Mouse (Mus musculus) embryonic facial prominence, embryonic 15.5 days (tissue): ENCODE data around the gene Pdzd9. TPM values are rescaled to one million over a fixed set of nuclear protein-coding genes. Genes with fewer than 3 reads are reported as not detected.

Source experiments
- ATAC-seq: fragments of 200-750 bp; cut with Nextera tagmentation; 2 replicates; pipeline ENCODE4 v1.8.0; 2017; ENCODE audit warnings: low read depth, moderate TSS enrichment; ENCODE audit not compliant: insufficient number of reproducible peaks, low FRiP score, low TSS enrichment
- H3K27ac ChIP-seq: fragments of 300-500 bp; sonication (generic); replicated peaks from 2 replicates; pipeline ENCODE4 v1.5.1; 2015; ENCODE audit warnings: mild to moderate bottlenecking, inconsistent platforms
- H3K27me3 ChIP-seq: fragments of 300-500 bp; sonication (generic); 2 replicates; pipeline ENCODE4 v1.6.1; 2015; ENCODE audit warnings: inconsistent platforms
- H3K36me3 ChIP-seq: fragments of 300-500 bp; sonication (generic); 2 replicates; pipeline ENCODE4 v1.6.1; 2015; ENCODE audit warnings: mild to moderate bottlenecking, inconsistent platforms
- H3K4me1 ChIP-seq: fragments of 300-500 bp; sonication (generic); 2 replicates; pipeline ENCODE4 v1.6.1; 2015; ENCODE audit warnings: inconsistent platforms
- H3K4me2 ChIP-seq: fragments of 300-500 bp; sonication (generic); replicated peaks from 2 replicates; pipeline ENCODE4 v1.6.1; 2015; ENCODE audit warnings: mild to moderate bottlenecking, inconsistent platforms
- H3K4me3 ChIP-seq: fragments of 300-500 bp; sonication (generic); replicated peaks from 2 replicates; pipeline ENCODE4 v1.5.1; 2015; ENCODE audit warnings: mild to moderate bottlenecking, inconsistent platforms
- H3K9ac ChIP-seq: fragments of 300-500 bp; sonication (generic); 2 replicates; pipeline ENCODE4 v1.6.1; 2015; ENCODE audit warnings: inconsistent platforms
- H3K9me3 ChIP-seq: fragments of 300-500 bp; sonication (generic); replicated peaks from 2 replicates; pipeline ENCODE4 v1.6.1; 2016; ENCODE audit warnings: inconsistent platforms
- WGBS: fragments of 180-500 bp; shearing (Covaris S2); methylation state at CpG from one replicate; pipeline ENCODE4 v1.1.7; 2015; 5-methylcytosine and 5-hydroxymethylcytosine counted together
- polyA plus RNA-seq: library from polyadenylated mRNA; unstranded; fragments of >200 nt; fragmentation: Nextera tagmentation; extraction: Ambion mirVana; gene quantifications from 2 replicates; pipeline ENCODE4 v1.2.1, GENCODE M21; 2015

The Pdzd9 gene
- polyA plus RNA-seq, 1 experiment from 2014 or later = 0.28 TPM

GRCm38 (mm10) chr7:120685227-120685626, 15.1 kb upstream of the Pdzd9 start:
- Histone ChIP-seq H3K4me1 (peaks cover 12% of the 10 kb centered on the region; the same call in 1 of the 2 replicates), H3K4me2 (no peak overlapping the region), H3K27ac (no peak overlapping the region), H3K9ac (no peak overlapping the region), H3K36me3 (no peaks in the 10 kb centered on the region), H3K9me3 (no peaks in the 10 kb centered on the region), H3K4me3 (no peak overlapping the region), H3K27me3 (no peaks in the 10 kb centered on the region)
- no peak; the same call in 1 of the 2 replicates for ATAC-seq
- 63% methylated on average over 6 of the region's 6 CpGs for WGBS

GRCm38 (mm10) chr7:120684731-120685161, 14.6 kb upstream of the Pdzd9 start:
- 55% methylated on average over 2 of the region's 2 CpGs for WGBS
- ATAC-seq = 0 out of 2 replicates have a peak, but pooled peaks have one; percentile 24
- H3K27ac ChIP-seq = no peak overlapping the region; the same call in 1 of the 2 replicates

GRCm38 (mm10) chr7:120682002-120682401, 11.9 kb upstream of the Pdzd9 start:
- Histone ChIP-seq H3K4me2 (no peak overlapping the region), H3K27me3 (no peaks in the 10 kb centered on the region), H3K27ac (no peak overlapping the region), H3K4me1 (peaks cover 28% of the 10 kb centered on the region), H3K9me3 (no peaks in the 10 kb centered on the region), H3K4me3 (no peak overlapping the region), H3K36me3 (no peaks in the 10 kb centered on the region), H3K9ac (no peak overlapping the region)
- ATAC-seq = no peak
- 63% methylated on average over 4 of the region's 4 CpGs for WGBS

More at GRCm38 (mm10) chr7:120684731-120685161, 14.6 kb upstream of the Pdzd9 start:
- no peaks in the 10 kb centered on the region for H3K27me3 ChIP-seq
- H3K4me2 ChIP-seq = no peak overlapping the region
- no peaks in the 10 kb centered on the region for H3K36me3 ChIP-seq
- no peaks in the 10 kb centered on the region for H3K9me3 ChIP-seq
- H3K4me3 ChIP-seq = no peak overlapping the region
- peaks cover 12% of the 10 kb centered on the region; the same call in 1 of the 2 replicates for H3K4me1 ChIP-seq
- H3K9ac ChIP-seq = no peak overlapping the region

- WGBS = 48% methylated on average over 8 of the region's 8 CpGs
- Histone ChIP-seq H3K36me3 (no peaks in the 10 kb centered on the region), H3K27me3 (no peaks in the 10 kb centered on the region), H3K27ac (no peak overlapping the region), H3K9ac (no peak overlapping the region), H3K4me1 (peaks cover 24% of the 10 kb centered on the region), H3K4me3 (peak overlapping the region; percentile 85), H3K9me3 (no peaks in the 10 kb centered on the region), H3K4me2 (peak overlapping the region; percentile 77)
- no peak for ATAC-seq
Measured at GRCm38 (mm10) chr7:120679023-120679422, 8.9 kb upstream of the Pdzd9 start.

GRCm38 (mm10) chr7:120677764-120678531, 7.8 kb upstream of the Pdzd9 start:
- peaks cover 24% of the 10 kb centered on the region for H3K4me1 ChIP-seq
- no peaks in the 10 kb centered on the region for H3K9me3 ChIP-seq
- H3K4me3 ChIP-seq = peak overlapping the region; percentile 85
- WGBS = 1% methylated on average over 42 of the region's 42 CpGs
- peak overlapping the region; percentile 77 for H3K4me2 ChIP-seq
- no peaks in the 10 kb centered on the region for H3K36me3 ChIP-seq
- H3K9ac ChIP-seq = peak overlapping the region; percentile 79
- ATAC-seq = peak; percentile 50; the same call in 1 of the 2 replicates
- peak overlapping the region; percentile 58; the same call in 1 of the 2 replicates for H3K27ac ChIP-seq
- no peaks in the 10 kb centered on the region for H3K27me3 ChIP-seq

GRCm38 (mm10) chr7:120677001-120677643, 7.0 kb upstream of the Pdzd9 start, which contains the start of gene Mosmo:
Mosmo (plus strand) TSS chr7:120677618.
- Histone ChIP-seq H3K27ac (peak within 1 kb of the TSS; percentile 58), H3K4me2 (peak within 1 kb of the TSS; percentile 77), H3K36me3 (no peaks in the 10 kb centered on the region), H3K9me3 (no peaks in the 10 kb centered on the region), H3K4me1 (peaks cover 24% of the 10 kb centered on the region), H3K9ac (peak within 1 kb of the TSS; percentile 79), H3K4me3 (peak within 1 kb of the TSS; percentile 85), H3K27me3 (no peaks in the 10 kb centered on the region)
- WGBS = under 1% methylated on average over 42 of the region's 44 CpGs
- ATAC-seq = peak; percentile 91

GRCm38 (mm10) chr7:120671271-120671670, 1.1 kb upstream of the Pdzd9 start:
- 68% methylated on average over 2 of the region's 2 CpGs for WGBS
- H3K4me2 ChIP-seq = no peak overlapping the region

GRCm38 (mm10) chr7:120662079-120662478, 8.1 kb downstream of the Pdzd9 start:
- H3K4me1 ChIP-seq = no peaks in the 10 kb centered on the region
- 89% methylated on average over 4 of the region's 4 CpGs for WGBS
- no peak overlapping the region for H3K27ac ChIP-seq
- ATAC-seq = no peak
- no peak overlapping the region for H3K4me3 ChIP-seq
- H3K4me2 ChIP-seq = no peak overlapping the region
- no peaks in the 10 kb centered on the region for H3K9me3 ChIP-seq
- H3K9ac ChIP-seq = no peak overlapping the region
- no peaks in the 10 kb centered on the region for H3K27me3 ChIP-seq
- H3K36me3 ChIP-seq = peaks cover 28% of the 10 kb centered on the region

More at GRCm38 (mm10) chr7:120671271-120671670, 1.1 kb upstream of the Pdzd9 start:
- H3K4me3 ChIP-seq = no peak overlapping the region
- 0 out of 2 replicates have a peak, but pooled peaks cover under 1% of the 10 kb centered on the region for H3K4me1 ChIP-seq
- no peaks in the 10 kb centered on the region for H3K27me3 ChIP-seq
- H3K27ac ChIP-seq = no peak overlapping the region
- no peaks in the 10 kb centered on the region for H3K9me3 ChIP-seq
- no peak overlapping the region for H3K9ac ChIP-seq
- H3K36me3 ChIP-seq = no peaks in the 10 kb centered on the region
- no peak for ATAC-seq

GRCm38 (mm10) chr7:120647849-120648248, 22.3 kb downstream of the Pdzd9 start:
- ATAC-seq = no peak
- Histone ChIP-seq H3K27me3 (no peaks in the 10 kb centered on the region), H3K36me3 (peaks cover 85% of the 10 kb centered on the region), H3K9me3 (no peaks in the 10 kb centered on the region), H3K4me3 (no peak overlapping the region), H3K4me2 (no peak overlapping the region), H3K9ac (no peak overlapping the region), H3K4me1 (no peaks in the 10 kb centered on the region), H3K27ac (no peak overlapping the region)
- WGBS = 85% methylated on average over 2 of the region's 2 CpGs

GRCm38 (mm10) chr7:120643217-120643616, 26.9 kb downstream of the Pdzd9 start:
- Histone ChIP-seq H3K27me3 (no peaks in the 10 kb centered on the region), H3K4me3 (no peak overlapping the region), H3K4me2 (no peak overlapping the region), H3K36me3 (peaks cover 68% of the 10 kb centered on the region), H3K27ac (no peak overlapping the region), H3K9ac (no peak overlapping the region), H3K4me1 (no peaks in the 10 kb centered on the region), H3K9me3 (no peaks in the 10 kb centered on the region)
- WGBS = 69% methylated on average over 4 of the region's 4 CpGs
- no peak for ATAC-seq

- Histone ChIP-seq H3K27ac (peak overlapping the region; percentile 94; the same call in 1 of the 2 replicates), H3K36me3 (peaks cover 25% of the 10 kb centered on the region), H3K4me2 (peak overlapping the region; percentile 75)
Measured at GRCm38 (mm10) chr7:120635821-120636220, 34.3 kb downstream of the Pdzd9 start.

More at GRCm38 (mm10) chr7:120635821-120636220, 34.3 kb downstream of the Pdzd9 start:
- Histone ChIP-seq H3K4me3 (peak overlapping the region; percentile 94), H3K27me3 (no peaks in the 10 kb centered on the region), H3K9me3 (no peaks in the 10 kb centered on the region), H3K9ac (peak overlapping the region; percentile 87), H3K4me1 (peaks cover 20% of the 10 kb centered on the region)
- WGBS = under 1% methylated on average over 11 of the region's 11 CpGs
- ATAC-seq = no peak
